Mouse (Mus musculus): ENCODE data around the gene Aebp1.
"Not testable (repeated sequence)": the region's sequence is repeated elsewhere in the genome, so short reads cannot be mapped to it uniquely, and the experiment has no call there.

Aebp1 gene

GRCm38 (mm10) chr11:5856479-5857130 lies 5.1 kb upstream of the Aebp1 start:
- DNase-seq: no peak

GRCm38 (mm10) chr11:5858723-5859122 lies 3.0 kb upstream of the Aebp1 start:
- DNase-seq: no peak

GRCm38 (mm10) chr11:5859883-5860550 lies 1.7 kb upstream of the Aebp1 start:
- no peak for DNase-seq

GRCm38 (mm10) chr11:5860639-5861038 lies 1.1 kb upstream of the Aebp1 start:
- DNase-seq: no peak

- no peak for DNase-seq
Observed at GRCm38 (mm10) chr11:5862394-5863105, 803 bp downstream of the Aebp1 start.

GRCm38 (mm10) chr11:5867196-5867595 lies 5.4 kb downstream of the Aebp1 start:
- DNase-seq: no peak

- DNase-seq: no peak
Observed at GRCm38 (mm10) chr11:5868324-5868723, 6.6 kb downstream of the Aebp1 start.

- no peak for DNase-seq
Observed at GRCm38 (mm10) chr11:5869331-5869730, 7.6 kb downstream of the Aebp1 start.

GRCm38 (mm10) chr11:5870069-5870468 lies 8.3 kb downstream of the Aebp1 start:
- DNase-seq: no peak

GRCm38 (mm10) chr11:5872707-5873106 lies 11.0 kb downstream of the Aebp1 start:
- no peak for DNase-seq

GRCm38 (mm10) chr11:5873192-5873591 lies 11.4 kb downstream of the Aebp1 start:
- no peak for DNase-seq

- no peak for DNase-seq
Observed at GRCm38 (mm10) chr11:5877421-5877820, 15.7 kb downstream of the Aebp1 start.

- DNase-seq: peak; percentile 98
Observed at GRCm38 (mm10) chr11:5877921-5878526, 16.3 kb downstream of the Aebp1 start, which contains the start of gene Pold2. Pold2 (minus strand) TSS chr11:5878292.

GRCm38 (mm10) chr11:5878661-5879060 lies 16.9 kb downstream of the Aebp1 start:
- DNase-seq: no peak

- DNase-seq: peak; percentile 66
Observed at GRCm38 (mm10) chr11:5879905-5880304, 18.2 kb downstream of the Aebp1 start.

- DNase-seq: no peak
Observed at GRCm38 (mm10) chr11:5882518-5882917, 20.8 kb downstream of the Aebp1 start.

GRCm38 (mm10) chr11:5886187-5886586 lies 24.4 kb downstream of the Aebp1 start:
- DNase-seq: peak; percentile 80

- no peak for DNase-seq
Observed at GRCm38 (mm10) chr11:5887250-5887649, 25.5 kb downstream of the Aebp1 start.

- DNase-seq: not testable (repeated sequence)
Observed at GRCm38 (mm10) chr11:5888563-5888962, 26.8 kb downstream of the Aebp1 start.

- DNase-seq: peak; percentile 26
Observed at GRCm38 (mm10) chr11:5892151-5892591, 30.4 kb downstream of the Aebp1 start.

- no peak for DNase-seq
Observed at GRCm38 (mm10) chr11:5892810-5893368, 31.1 kb downstream of the Aebp1 start.

- DNase-seq: no peak
Observed at GRCm38 (mm10) chr11:5893807-5894206, 32.1 kb downstream of the Aebp1 start.

GRCm38 (mm10) chr11:5897230-5897629 lies 35.5 kb downstream of the Aebp1 start:
- DNase-seq: no peak

All from lung, postnatal 14 days (tissue).